Mouse (Mus musculus): Measurements from ENCODE around the gene Ap2a2.
"Not testable (repeated sequence)": the region's sequence is repeated elsewhere in the genome, so short reads cannot be mapped to it uniquely, and the experiment has no call there.

The Ap2a2 gene

DNA sequence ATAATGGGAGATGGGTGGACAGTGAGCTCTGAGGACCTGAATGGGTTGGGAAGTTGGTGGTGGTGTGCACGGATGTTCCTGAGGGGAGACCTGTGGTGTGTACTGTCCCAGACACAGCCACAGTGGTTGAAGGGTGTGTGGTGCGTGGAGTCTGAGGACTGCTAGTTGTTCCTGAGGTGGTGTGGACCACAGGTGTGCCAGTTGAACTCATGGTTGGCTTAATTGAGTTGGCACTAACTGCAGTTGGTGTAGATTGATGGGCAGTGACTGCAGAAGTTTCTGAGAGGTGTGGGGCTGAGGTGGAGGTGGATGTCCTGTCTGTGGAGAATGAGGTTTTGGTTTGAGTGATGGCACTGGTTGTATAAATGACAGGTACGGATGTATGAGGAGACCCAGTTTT is 76.1 kb downstream of the Ap2a2 start:
- in situ Hi-C loops (cut with MboI; ENCODE audit: low pct_unique_long_range_greater_than_20kb in 1 of 2, low sequenced_read_pairs in 2 of 2, unreplicated experiment in 1 of 2) = not testable (repeated sequence)

DNA sequence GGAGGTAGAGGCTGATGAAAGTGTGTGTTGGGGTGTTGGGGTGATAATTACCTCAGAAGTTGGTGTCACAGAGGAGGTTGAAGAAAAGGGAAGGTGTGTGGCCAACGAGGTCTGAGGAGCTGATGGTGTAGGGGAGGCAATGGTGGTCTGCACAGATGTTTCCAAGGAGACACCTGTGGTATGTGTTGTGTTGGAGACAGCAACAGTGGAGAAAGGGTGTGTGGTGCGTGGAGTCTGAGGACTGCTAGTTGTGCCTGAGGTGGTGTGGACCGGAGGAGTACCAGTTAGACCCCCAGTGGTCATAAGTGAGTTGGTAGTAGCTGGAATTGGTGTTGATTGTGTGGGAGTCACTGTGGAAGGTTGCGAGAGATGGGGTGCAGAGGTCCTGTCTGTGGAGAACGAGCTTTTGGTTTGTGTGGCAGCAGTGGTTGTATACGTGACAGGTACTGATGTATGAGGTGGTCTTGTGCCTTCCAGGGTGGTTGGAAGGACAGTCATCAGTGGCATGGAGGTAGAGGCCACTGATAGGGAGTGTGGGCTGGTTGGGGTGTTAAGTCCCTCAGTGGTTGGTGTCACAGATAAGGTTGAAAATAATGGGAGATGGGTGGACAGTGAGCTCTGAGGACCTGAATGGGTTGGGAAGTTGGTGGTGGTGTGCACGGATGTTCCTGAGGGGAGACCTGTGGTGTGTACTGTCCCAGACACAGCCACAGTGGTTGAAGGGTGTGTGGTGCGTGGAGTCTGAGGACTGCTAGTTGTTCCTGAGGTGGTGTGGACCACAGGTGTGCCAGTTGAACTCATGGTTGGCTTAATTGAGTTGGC is 76.8 kb downstream of the Ap2a2 start:
- in situ Hi-C loops (cut with MboI; ENCODE audit: low pct_unique_long_range_greater_than_20kb in 1 of 2, low sequenced_read_pairs in 2 of 2, unreplicated experiment in 1 of 2) = not testable (repeated sequence)

DNA sequence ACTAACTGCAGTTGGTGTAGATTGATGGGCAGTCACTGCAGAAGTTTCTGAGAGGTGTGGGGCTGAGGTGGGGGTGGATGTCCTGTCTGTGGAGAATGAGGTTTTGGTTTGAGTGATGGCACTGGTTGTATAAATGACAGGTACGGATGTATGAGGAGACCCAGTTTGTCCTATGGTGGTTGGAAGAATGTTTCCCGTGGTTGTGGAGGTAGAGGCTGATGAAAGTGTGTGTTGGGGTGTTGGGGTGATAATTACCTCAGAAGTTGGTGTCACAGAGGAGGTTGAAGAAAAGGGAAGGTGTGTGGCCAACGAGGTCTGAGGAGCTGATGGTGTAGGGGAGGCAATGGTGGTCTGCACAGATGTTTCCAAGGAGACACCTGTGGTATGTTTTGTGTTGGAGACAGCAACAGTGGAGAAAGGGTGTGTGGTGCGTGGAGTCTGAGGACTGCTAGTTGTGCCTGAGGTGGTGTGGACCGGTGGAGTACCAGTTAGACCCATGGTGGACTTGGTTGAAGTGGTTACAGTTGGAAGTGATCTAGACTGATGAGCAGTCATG is 77.4 kb downstream of the Ap2a2 start:
- in situ Hi-C loops (cut with MboI; ENCODE audit: low pct_unique_long_range_greater_than_20kb in 1 of 2, low sequenced_read_pairs in 2 of 2, unreplicated experiment in 1 of 2) = not testable (repeated sequence)

DNA sequence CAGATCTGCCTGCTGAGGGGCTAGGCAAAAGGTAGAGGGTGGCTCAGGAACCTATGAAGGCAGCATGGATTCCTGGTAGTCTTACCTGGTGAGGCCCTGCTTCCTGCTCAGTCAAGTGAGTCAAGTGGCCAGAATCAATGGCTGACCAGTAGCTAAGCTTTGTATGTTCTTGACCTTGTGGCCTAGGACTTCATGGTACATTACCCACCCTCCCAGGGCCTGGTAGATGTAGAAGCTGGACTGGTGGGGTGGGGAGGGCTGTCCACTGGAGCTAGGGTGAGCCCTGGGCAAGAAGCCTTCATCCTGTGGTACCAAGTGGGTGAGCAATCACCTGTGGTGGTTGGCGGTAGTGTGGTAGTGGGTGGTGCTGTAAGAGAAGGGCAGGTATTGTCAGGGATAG is 80.4 kb downstream of the Ap2a2 start:
- in situ Hi-C loops (cut with MboI; ENCODE audit: low pct_unique_long_range_greater_than_20kb in 1 of 2, low sequenced_read_pairs in 2 of 2, unreplicated experiment in 1 of 2) = no loop called here

DNA sequence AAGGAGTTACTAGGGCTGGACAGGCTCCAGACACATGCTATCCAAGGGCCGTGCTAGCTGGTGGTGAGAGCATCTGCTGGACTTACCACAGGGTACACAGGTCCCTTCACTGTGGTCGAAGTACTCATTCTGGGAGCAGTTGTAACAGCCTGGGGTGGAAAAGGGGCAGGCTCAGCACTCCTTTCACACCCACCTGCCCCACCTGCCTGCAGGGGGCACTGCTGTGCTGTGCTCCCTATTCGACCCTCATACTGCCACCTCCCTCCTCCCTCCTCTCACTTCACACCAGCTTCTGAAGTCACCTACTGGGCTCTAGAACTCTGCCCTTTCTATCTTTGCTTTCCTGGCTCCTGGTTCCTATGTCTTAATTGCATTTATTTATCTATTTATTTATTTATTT is 81.2 kb downstream of the Ap2a2 start:
- in situ Hi-C loops (cut with MboI; ENCODE audit: low pct_unique_long_range_greater_than_20kb in 1 of 2, low sequenced_read_pairs in 2 of 2, unreplicated experiment in 1 of 2) = no loop called here

DNA sequence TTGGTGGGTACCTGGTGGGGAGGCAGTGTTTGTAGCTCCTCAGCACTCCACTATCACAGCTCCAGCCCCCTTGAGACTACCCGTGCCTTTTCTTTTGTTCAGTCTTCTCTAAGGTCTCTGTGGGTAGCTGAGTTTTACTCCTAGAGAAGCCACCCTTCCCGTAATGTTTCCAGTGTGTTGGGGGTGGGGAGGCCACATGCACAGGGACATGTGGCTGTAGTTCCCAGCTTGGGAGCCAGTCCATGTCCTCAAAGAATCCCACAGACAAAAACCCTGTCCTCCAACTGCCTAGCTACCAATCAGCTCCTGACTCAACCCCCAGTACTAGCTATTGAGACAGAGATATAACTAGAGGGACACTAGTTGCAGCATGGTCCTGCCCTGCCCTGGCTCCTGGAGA is 85.1 kb downstream of the Ap2a2 start:
- in situ Hi-C loops (cut with MboI; ENCODE audit: low pct_unique_long_range_greater_than_20kb in 1 of 2, low sequenced_read_pairs in 2 of 2, unreplicated experiment in 1 of 2) = no loop called here

DNA sequence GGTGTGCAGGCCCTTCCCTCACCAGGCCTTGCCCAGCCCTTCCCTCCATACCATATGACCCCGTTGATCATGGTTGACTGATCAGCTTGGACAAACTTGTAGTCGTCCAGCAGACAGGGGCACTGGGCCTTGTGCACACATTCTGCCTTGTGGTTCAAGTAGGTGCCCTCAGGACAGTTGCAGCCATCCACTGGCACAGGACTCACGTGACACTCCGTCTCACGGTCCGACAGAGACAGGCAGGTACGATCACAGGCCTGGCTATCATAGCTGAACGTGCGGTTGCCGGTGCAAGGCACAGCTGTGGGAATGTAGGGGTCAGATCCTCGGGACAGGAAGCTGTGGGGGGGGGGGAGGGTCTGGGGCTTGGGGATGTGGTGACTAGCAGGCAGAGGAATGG is 85.8 kb downstream of the Ap2a2 start:
- in situ Hi-C loops (cut with MboI; ENCODE audit: low pct_unique_long_range_greater_than_20kb in 1 of 2, low sequenced_read_pairs in 2 of 2, unreplicated experiment in 1 of 2) = no loop called here

DNA sequence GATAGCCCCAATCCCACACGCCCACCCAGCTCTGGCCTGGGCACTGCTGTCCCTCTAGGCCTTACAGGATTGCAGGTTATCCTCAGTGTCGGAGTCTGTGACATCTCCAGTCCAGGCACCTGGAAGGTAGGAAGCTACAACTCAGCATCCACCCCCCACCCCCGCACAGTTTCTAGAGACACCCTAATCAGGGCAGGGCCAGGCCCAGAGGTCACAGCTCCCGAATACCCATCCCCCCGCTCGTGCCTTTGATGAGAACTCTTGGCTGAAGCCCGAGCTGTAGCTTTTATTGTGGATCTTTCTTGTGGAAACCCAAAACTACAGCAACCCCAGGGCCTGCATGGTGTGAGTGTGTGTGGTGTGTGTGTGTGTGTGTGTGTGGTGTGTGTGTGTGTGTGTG is 90.2 kb downstream of the Ap2a2 start:
- in situ Hi-C loops (cut with MboI; ENCODE audit: low pct_unique_long_range_greater_than_20kb in 1 of 2, low sequenced_read_pairs in 2 of 2, unreplicated experiment in 1 of 2) = no loop called here

DNA sequence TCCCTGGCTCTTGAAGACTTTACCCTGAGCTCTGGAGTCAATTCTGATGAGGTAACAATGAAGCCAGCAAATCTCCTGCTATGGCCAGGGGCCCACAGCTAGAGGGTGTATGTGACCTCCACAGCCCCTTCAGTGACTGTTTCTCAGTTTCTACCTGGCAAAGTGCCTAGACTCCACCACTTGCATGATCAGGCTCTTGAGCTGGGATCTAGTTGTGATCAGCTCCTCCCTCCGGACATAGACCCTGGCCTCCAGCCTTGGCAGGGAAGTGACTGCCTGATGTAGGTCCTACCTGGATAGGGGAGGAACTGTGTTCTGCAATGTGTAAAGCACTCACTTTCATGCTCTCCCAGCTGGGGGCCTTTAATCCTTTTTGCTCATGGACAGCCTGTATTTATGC is 98.4 kb downstream of the Ap2a2 start:
- in situ Hi-C loops (cut with MboI; ENCODE audit: low pct_unique_long_range_greater_than_20kb in 1 of 2, low sequenced_read_pairs in 2 of 2, unreplicated experiment in 1 of 2) = no loop called here

DNA sequence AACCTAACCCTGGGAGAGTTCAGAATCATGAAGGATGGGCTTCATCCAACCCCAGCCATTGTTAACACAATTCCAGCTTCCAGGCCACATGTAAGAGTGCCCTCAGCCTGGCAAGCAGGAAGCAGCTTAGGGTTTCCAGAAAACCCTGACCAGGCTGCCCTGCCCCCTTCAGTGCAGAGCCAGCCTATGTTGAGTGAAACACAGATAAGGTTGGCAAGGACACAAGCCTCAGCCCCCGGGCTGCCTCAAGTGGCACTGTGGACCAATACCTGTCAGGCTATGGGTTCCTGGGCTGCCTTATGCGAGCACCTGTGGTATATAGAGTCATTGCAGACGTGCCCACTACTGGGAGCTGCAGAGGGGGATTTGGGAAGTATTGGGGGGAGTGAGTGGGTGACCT is 99.5 kb downstream of the Ap2a2 start:
- in situ Hi-C loops (cut with MboI; ENCODE audit: low pct_unique_long_range_greater_than_20kb in 1 of 2, low sequenced_read_pairs in 2 of 2, unreplicated experiment in 1 of 2) = no loop called here

DNA sequence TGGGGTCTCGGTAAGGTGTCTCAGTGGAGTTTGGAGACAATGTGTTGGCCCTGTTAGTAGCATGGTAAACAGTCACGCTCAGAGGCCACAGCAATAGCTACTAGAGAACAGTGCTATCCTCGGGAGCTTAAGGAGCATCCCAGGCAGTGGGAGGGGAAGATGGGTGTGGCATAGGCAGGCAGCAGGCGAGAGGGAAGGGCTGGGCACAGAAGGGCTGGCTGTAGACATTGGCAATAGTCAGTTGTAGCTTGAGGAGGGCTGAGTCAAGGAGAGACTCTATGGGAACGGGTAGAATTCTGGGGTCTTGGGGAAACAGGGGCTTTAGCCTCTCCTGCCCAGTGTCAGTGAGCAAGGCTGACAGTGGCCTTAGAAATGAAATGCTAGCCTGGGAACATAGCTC is 100.2 kb downstream of the Ap2a2 start:
- in situ Hi-C loops (cut with MboI; ENCODE audit: low pct_unique_long_range_greater_than_20kb in 1 of 2, low sequenced_read_pairs in 2 of 2, unreplicated experiment in 1 of 2) = no loop called here

DNA sequence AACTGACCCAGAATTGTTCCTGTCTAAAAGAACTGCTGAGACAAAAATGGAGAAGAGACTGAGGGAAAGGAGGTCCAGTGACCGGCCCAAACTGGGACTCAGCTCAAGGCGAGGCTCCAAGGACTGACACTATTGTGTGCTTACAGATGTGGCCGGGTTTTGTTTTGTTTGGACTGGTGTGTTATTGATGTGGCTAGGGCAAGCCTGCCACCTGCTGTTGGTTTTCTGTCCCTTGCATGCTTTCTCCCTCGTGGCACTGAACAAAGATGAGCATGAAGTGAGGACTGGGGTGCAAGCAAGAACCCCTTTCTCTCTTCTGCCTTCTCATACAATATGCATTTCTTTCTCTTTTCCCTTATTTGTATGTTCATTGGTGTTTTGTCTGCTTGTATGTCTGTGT is 104.2 kb downstream of the Ap2a2 start:
- in situ Hi-C loops (cut with MboI; ENCODE audit: low pct_unique_long_range_greater_than_20kb in 1 of 2, low sequenced_read_pairs in 2 of 2, unreplicated experiment in 1 of 2) = no loop called here

DNA sequence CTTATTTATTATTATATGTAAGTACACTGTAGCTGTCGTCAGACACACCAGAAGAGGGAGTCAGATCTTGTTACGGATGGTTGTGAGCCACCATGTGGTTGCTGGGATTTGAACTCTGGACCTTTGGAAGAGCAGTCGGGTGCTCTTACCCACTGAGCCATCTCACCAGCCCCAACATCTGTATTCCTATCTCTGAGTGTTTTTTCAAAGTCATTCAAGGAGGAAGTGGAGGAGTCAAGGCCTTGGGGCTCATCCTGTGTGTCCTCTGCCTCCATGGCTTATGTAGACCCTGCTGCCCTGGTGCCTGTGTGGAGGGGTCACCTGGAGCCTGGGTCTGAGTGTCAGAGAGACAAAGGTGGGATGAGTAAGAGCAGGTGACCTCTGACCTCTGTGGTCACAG is 107.1 kb downstream of the Ap2a2 start:
- in situ Hi-C loops (cut with MboI; ENCODE audit: low pct_unique_long_range_greater_than_20kb in 1 of 2, low sequenced_read_pairs in 2 of 2, unreplicated experiment in 1 of 2) = not testable (repeated sequence)

DNA sequence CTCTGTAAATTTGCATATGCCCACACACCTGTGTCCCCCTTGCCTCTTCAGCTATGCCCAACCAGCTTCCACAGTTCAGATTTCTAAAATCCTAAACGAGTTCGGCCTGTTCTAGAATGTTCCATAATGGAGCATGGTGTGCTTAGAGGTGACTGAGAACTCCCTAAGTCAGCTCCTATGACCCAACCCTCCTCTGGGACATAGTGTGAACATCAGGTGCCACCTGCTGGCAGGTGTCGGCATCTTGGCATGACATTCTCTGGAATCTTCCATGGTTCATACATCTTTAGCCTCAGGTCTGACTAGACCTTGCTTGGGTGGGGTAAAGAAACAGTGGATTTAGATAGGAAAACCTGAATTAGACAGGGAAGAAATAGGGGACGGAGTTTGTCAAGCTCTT is 109.0 kb downstream of the Ap2a2 start:
- in situ Hi-C loops (cut with MboI; ENCODE audit: low pct_unique_long_range_greater_than_20kb in 1 of 2, low sequenced_read_pairs in 2 of 2, unreplicated experiment in 1 of 2) = no loop called here

DNA sequence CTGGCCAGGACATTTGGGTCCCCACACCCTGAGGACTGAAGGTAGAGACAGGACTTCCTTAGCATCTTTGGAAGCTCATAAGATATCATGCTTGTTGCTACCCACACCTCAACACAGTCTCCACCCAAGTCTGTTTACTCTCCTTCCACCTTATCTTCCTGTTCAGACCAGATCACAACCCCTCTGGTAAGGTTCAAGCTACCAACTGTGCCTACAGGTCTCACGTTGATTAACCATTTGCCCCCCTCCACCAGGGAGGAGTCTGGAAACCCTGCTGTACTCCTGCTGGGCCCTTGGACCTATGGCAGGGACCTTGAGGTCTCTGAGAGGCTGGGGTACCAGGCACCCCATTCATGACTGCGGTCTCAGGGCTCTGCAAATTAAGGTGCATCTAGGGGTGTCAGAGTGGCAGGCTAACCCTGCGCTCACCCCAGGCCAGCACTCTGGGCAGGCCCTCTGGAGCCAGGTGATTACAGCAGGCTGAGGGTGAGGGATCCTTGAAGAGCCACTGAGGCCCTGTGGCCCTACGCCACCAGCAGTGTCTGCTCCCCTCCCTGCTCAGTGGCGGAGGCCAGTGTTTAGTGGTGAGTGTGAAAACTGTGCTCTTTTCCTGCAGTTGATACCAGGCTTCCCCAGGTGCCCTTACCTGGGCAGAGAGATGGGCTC is 109.8 kb downstream of the Ap2a2 start:
- in situ Hi-C loops (cut with MboI; ENCODE audit: low pct_unique_long_range_greater_than_20kb in 1 of 2, low sequenced_read_pairs in 2 of 2, unreplicated experiment in 1 of 2) = no loop called here

DNA sequence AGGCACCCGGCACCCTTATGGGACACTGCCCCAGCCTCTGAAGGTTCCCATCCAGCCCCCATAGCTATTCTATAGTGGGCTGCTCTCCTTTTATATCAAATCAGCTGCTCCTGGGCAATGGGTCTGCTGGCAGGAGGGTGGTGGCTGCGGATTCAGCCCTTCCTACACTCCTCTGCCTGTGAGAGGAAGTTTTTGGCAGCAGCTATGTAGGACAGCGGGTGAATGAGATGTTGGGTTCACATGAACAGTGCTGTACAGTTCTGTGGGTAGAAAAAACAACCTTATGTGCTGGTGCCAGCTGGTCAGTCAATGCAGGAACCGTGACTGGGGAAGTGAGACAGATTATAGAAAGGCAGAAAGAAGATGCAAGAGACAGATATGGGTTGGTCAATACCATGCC is 116.9 kb downstream of the Ap2a2 start:
- in situ Hi-C loops (cut with MboI; ENCODE audit: low pct_unique_long_range_greater_than_20kb in 1 of 2, low sequenced_read_pairs in 2 of 2, unreplicated experiment in 1 of 2) = no loop called here

All from mouse embryonic stem cell (cell line).